Mouse (Mus musculus) liver, embryonic 14.5 days (tissue): ENCODE results near the gene Psg20. TPM values are rescaled to one million over a fixed set of nuclear protein-coding genes. Genes with fewer than 3 reads are reported as not detected.
"Not testable (repeated sequence)": the region's sequence is repeated elsewhere in the genome, so short reads cannot be mapped to it uniquely, and the experiment has no call there.

ENCODE experiments used
- ATAC-seq: fragments of 200-750 bp; cut with Nextera tagmentation; 2 replicates; pipeline ENCODE4 v1.8.0; 2017; ENCODE audit warnings: moderate number of reproducible peaks, mild to moderate bottlenecking, moderate library complexity; ENCODE audit not compliant: insufficient read depth
- DNase-seq, 3 experiments: peaks; one replicate each; pipeline ENCODE4 v3.0.0-alpha.2; 2012 to 2013; ENCODE audit warnings: low read depth in 3 of 3, low spot score in 3 of 3
- H3K27ac ChIP-seq: fragments of 300-500 bp; sonication (generic); 2 replicates; pipeline ENCODE4 v1.5.1; 2014; ENCODE audit warnings: moderate library complexity, mild to moderate bottlenecking, control low read depth, inconsistent platforms
- H3K27me3 ChIP-seq: fragments of 300-500 bp; sonication (generic); 2 replicates; pipeline ENCODE4 v1.6.1; 2014; ENCODE audit warnings: mild to moderate bottlenecking, low read length, moderate library complexity; ENCODE audit not compliant: control insufficient read depth, insufficient read depth
- H3K36me3 ChIP-seq: fragments of 300-500 bp; sonication (generic); replicated peaks from 2 replicates; pipeline ENCODE4 v1.6.1; 2014; ENCODE audit warnings: low read depth; ENCODE audit not compliant: control insufficient read depth, insufficient read depth
- H3K4me1 ChIP-seq, 2 experiments: fragments of 200-500 bp in 1 of 2; fragments of 300-500 bp in 1 of 2; sonication (generic) in 1 of 2; replicated peaks; 2 replicates each; pipeline ENCODE4 v1.6.1; 2012 to 2014; ENCODE audit warnings: antibody characterized with exemption in 1 of 2, inconsistent platforms in 1 of 2, low read length in 1 of 2; ENCODE audit not compliant: control insufficient read depth in 2 of 2, insufficient read depth in 2 of 2
- H3K4me2 ChIP-seq: fragments of 300-500 bp; sonication (generic); 2 replicates; pipeline ENCODE4 v1.6.1; 2014; ENCODE audit warnings: low read depth, mild to moderate bottlenecking, control low read depth, moderate library complexity
- H3K4me3 ChIP-seq, 2 experiments: fragments of 200-500 bp in 1 of 2; fragments of 300-500 bp in 1 of 2; sonication (generic) in 1 of 2; 2 replicates each; pipeline ENCODE4 v1.5.1; 2012 to 2014; ENCODE audit warnings: low read depth in 2 of 2, low read length in 2 of 2, mild to moderate bottlenecking in 2 of 2, control low read depth in 1 of 2, inconsistent platforms in 1 of 2, moderate library complexity in 1 of 2; ENCODE audit not compliant: insufficient read depth in 1 of 2
- H3K9ac ChIP-seq: fragments of 300-500 bp; sonication (generic); replicated peaks from 2 replicates; pipeline ENCODE4 v1.6.1; 2014; ENCODE audit warnings: mild to moderate bottlenecking, control low read depth, moderate library complexity
- H3K9me3 ChIP-seq: fragments of 300-500 bp; sonication (generic); 2 replicates; pipeline ENCODE4 v1.6.1; 2016; ENCODE audit warnings: low read length, mixed read lengths; ENCODE audit not compliant: control insufficient read depth
- CTCF ChIP-seq: IDR thresholded peaks from 2 replicates; pipeline ENCODE4 v1.5.1; 2016; ENCODE audit warnings: antibody characterized with exemption, low read depth, control low read depth
- EP300 ChIP-seq: IDR thresholded peaks from 2 replicates; pipeline ENCODE4 v1.6.1; 2016; ENCODE audit warnings: antibody characterized with exemption, low read depth
- WGBS: fragments of 180-500 bp; shearing (Covaris S2); extraction: QIAGEN DNeasy Blood & Tissue Kit; methylation state at CpG from one replicate; pipeline ENCODE4 v1.1.7; 2014; ENCODE audit not compliant: insufficient replicate concordance; 5-methylcytosine and 5-hydroxymethylcytosine counted together
- polyA plus RNA-seq, 2 experiments: library from polyadenylated mRNA; depleted of rRNA in 1 of 2; stranded (reverse) in 1 of 2; unstranded in 1 of 2; fragments of >200 nt; fragmentation: Nextera tagmentation in 1 of 2; extraction: Ambion mirVana in 1 of 2; gene quantifications; 2 replicates each; pipeline versions ENCODE4 v1.2.1 to v1.2.3; 2012 to 2014

The Psg20 gene
- polyA plus RNA-seq, 2 experiments, result not detected

- Histone ChIP-seq H3K36me3 (no peaks in the 10 kb centered on the region), H3K27ac (no peak overlapping the region), H3K9me3 (no peaks in the 10 kb centered on the region), H3K27me3 (no peaks in the 10 kb centered on the region), H3K4me1 (no peaks in the 10 kb centered on the region), H3K9ac (no peak overlapping the region), H3K4me2 (no peak overlapping the region), H3K4me3 (no peak overlapping the region)
- TF ChIP-seq EP300, result no peak
- peak; percentile 58 for TF ChIP-seq CTCF
- WGBS, result 25% methylated on average over 2 of the region's 2 CpGs
- no peak for DNase-seq
- ATAC-seq, result no peak
Measured at GRCm38 (mm10) chr7:18679772-18680171, 6.2 kb downstream of the Psg20 start.

GRCm38 (mm10) chr7:18656625-18657024 is 29.4 kb downstream of the Psg20 start, which contains the start of gene Psg21:
Gene Psg21, minus strand, starts transcription at chr7:18656725.
- not testable (repeated sequence) for H3K36me3 ChIP-seq, H3K4me3 ChIP-seq, H3K4me2 ChIP-seq, DNase-seq, H3K9ac ChIP-seq, ATAC-seq, H3K27me3 ChIP-seq, H3K9me3 ChIP-seq, H3K4me1 ChIP-seq, H3K27ac ChIP-seq
- 24% methylated on average over 1 of the region's 2 CpGs for WGBS

- H3K4me2 ChIP-seq, ATAC-seq, H3K9me3 ChIP-seq, H3K27ac ChIP-seq, DNase-seq, H3K36me3 ChIP-seq, H3K9ac ChIP-seq, H3K4me3 ChIP-seq, H3K27me3 ChIP-seq, H3K4me1 ChIP-seq: not testable (repeated sequence)
- WGBS, result 57% methylated on average over 8 of the region's 8 CpGs
Measured at GRCm38 (mm10) chr7:18626921-18627320, 59.1 kb downstream of the Psg20 start.

Other genes starting within 250 kb of the Psg20 start
- not detected in 2 replicates for gene Psg26, start 202.0 kb downstream of the Psg20 start, polyA plus RNA-seq (2012; rRNA removed)
- gene Psg26, start 202.0 kb downstream of the Psg20 start, polyA plus RNA-seq (2014; fragmentation: Nextera tagmentation; extraction: Ambion mirVana), result not detected in 2 replicates
- not detected in 2 replicates for gene Psg25, start 153.9 kb downstream of the Psg20 start, polyA plus RNA-seq (2012; rRNA removed)
- not detected in 2 replicates for gene Psg25, start 153.9 kb downstream of the Psg20 start, polyA plus RNA-seq (2014; fragmentation: Nextera tagmentation; extraction: Ambion mirVana)
- gene Psg27, start 118.9 kb downstream of the Psg20 start, polyA plus RNA-seq (2012; rRNA removed), result not detected in 2 replicates
- gene Psg27, start 118.9 kb downstream of the Psg20 start, polyA plus RNA-seq (2014; fragmentation: Nextera tagmentation; extraction: Ambion mirVana), result not detected in 2 replicates
- gene Psg23, start 69.7 kb downstream of the Psg20 start, polyA plus RNA-seq (2012; rRNA removed), result 0.02 TPM in 1 of 2 replicates, not detected in the other
- not detected in 2 replicates for gene Psg23, start 69.7 kb downstream of the Psg20 start, polyA plus RNA-seq (2014; fragmentation: Nextera tagmentation; extraction: Ambion mirVana)
- 0.02 TPM in 1 of 2 replicates, not detected in the other for gene Psg21, start 29.5 kb downstream of the Psg20 start, polyA plus RNA-seq (2012; rRNA removed)
- gene Psg21, start 29.5 kb downstream of the Psg20 start, polyA plus RNA-seq (2014; fragmentation: Nextera tagmentation; extraction: Ambion mirVana), result not detected in 2 replicates
- gene Psg22, start 31.9 kb upstream of the Psg20 start, polyA plus RNA-seq (2012; rRNA removed), result 0.01 and 0.04 TPM in 2 replicates
- 0.05 TPM in 1 of 2 replicates, not detected in the other for gene Psg22, start 31.9 kb upstream of the Psg20 start, polyA plus RNA-seq (2014; fragmentation: Nextera tagmentation; extraction: Ambion mirVana)
- gene Psg19, start 112.3 kb upstream of the Psg20 start, polyA plus RNA-seq (2012; rRNA removed), result not detected in 2 replicates
- not detected in 2 replicates for gene Psg19, start 112.3 kb upstream of the Psg20 start, polyA plus RNA-seq (2014; fragmentation: Nextera tagmentation; extraction: Ambion mirVana)
- 0.03 TPM in 1 of 2 replicates, not detected in the other for gene Psg17, start 135.4 kb upstream of the Psg20 start, polyA plus RNA-seq (2012; rRNA removed)
- not detected in 2 replicates for gene Psg17, start 135.4 kb upstream of the Psg20 start, polyA plus RNA-seq (2014; fragmentation: Nextera tagmentation; extraction: Ambion mirVana)
- 0.16 and 0.18 TPM in 2 replicates for gene Mill2, start 153.8 kb upstream of the Psg20 start, polyA plus RNA-seq (2012; rRNA removed)
- gene Mill2, start 153.8 kb upstream of the Psg20 start, polyA plus RNA-seq (2014; fragmentation: Nextera tagmentation; extraction: Ambion mirVana), result 0.09 and 0.19 TPM in 2 replicates
- gene Pglyrp1, start 185.1 kb upstream of the Psg20 start, polyA plus RNA-seq (2012; rRNA removed), result 10.5 and 15.1 TPM in 2 replicates
- 23.2 and 32.0 TPM in 2 replicates for gene Pglyrp1, start 185.1 kb upstream of the Psg20 start, polyA plus RNA-seq (2014; fragmentation: Nextera tagmentation; extraction: Ambion mirVana)
- 6.5 and 10.0 TPM in 2 replicates for gene Ccdc61, start 224.2 kb upstream of the Psg20 start, polyA plus RNA-seq (2012; rRNA removed)
- 5.5 and 6.7 TPM in 2 replicates for gene Ccdc61, start 224.2 kb upstream of the Psg20 start, polyA plus RNA-seq (2014; fragmentation: Nextera tagmentation; extraction: Ambion mirVana)
- 0.11 TPM in 2 replicates for gene Nova2, start 239.7 kb upstream of the Psg20 start, polyA plus RNA-seq (2012; rRNA removed)
- gene Nova2, start 239.7 kb upstream of the Psg20 start, polyA plus RNA-seq (2014; fragmentation: Nextera tagmentation; extraction: Ambion mirVana), result 0.03 and 0.05 TPM in 2 replicates